Mouse (Mus musculus) midbrain, embryonic 16.5 days (tissue): ENCODE data around the gene BC049715. TPM values are rescaled to one million over a fixed set of nuclear protein-coding genes. Genes with fewer than 3 reads are reported as not detected.

Experiments used
- ATAC-seq: fragments of 200-750 bp; cut with Nextera tagmentation; 2 replicates; pipeline ENCODE4 v1.8.0; 2017; ENCODE audit warnings: moderate TSS enrichment
- H3K27ac ChIP-seq: fragments of 300-500 bp; sonication (generic); 2 replicates; pipeline ENCODE4 v1.5.1; 2014; ENCODE audit warnings: mild to moderate bottlenecking, low read length, mixed read lengths
- H3K27me3 ChIP-seq: fragments of 300-500 bp; sonication (generic); 2 replicates; pipeline ENCODE4 v1.6.1; 2014; ENCODE audit warnings: low read depth, low read length, mixed read lengths; ENCODE audit not compliant: control insufficient read depth, insufficient read depth
- H3K36me3 ChIP-seq: fragments of 300-500 bp; sonication (generic); 2 replicates; pipeline ENCODE4 v1.6.1; 2014; ENCODE audit warnings: mild to moderate bottlenecking, low read length, moderate library complexity, mixed read lengths; ENCODE audit not compliant: control insufficient read depth, insufficient read depth
- H3K4me1 ChIP-seq: fragments of 300-500 bp; sonication (generic); 2 replicates; pipeline ENCODE4 v1.6.1; 2014; ENCODE audit warnings: mild to moderate bottlenecking, low read length, mixed read lengths; ENCODE audit not compliant: control insufficient read depth, insufficient read depth
- H3K4me2 ChIP-seq: fragments of 300-500 bp; sonication (generic); 2 replicates; pipeline ENCODE4 v1.6.1; 2014; ENCODE audit warnings: mild to moderate bottlenecking, low read length, mixed read lengths
- H3K4me3 ChIP-seq: fragments of 300-500 bp; sonication (generic); 2 replicates; pipeline ENCODE4 v1.5.1; 2014; ENCODE audit warnings: low read depth, mild to moderate bottlenecking, low read length, moderate library complexity, mixed read lengths
- H3K9ac ChIP-seq: fragments of 300-500 bp; sonication (generic); 2 replicates; pipeline ENCODE4 v1.6.1; 2014; ENCODE audit warnings: low read depth, low read length, mixed read lengths
- H3K9me3 ChIP-seq: fragments of 300-500 bp; sonication (generic); replicated peaks from 2 replicates; pipeline ENCODE4 v1.6.1; 2014; ENCODE audit warnings: mild to moderate bottlenecking, low read length, mixed read lengths; ENCODE audit not compliant: control insufficient read depth, poor library complexity, severe bottlenecking
- WGBS: fragments of 180-500 bp; shearing (Covaris S2); extraction: QIAGEN DNeasy Blood & Tissue Kit; methylation state at CpG from one replicate; pipeline ENCODE4 v1.1.7; 2014; 5-methylcytosine and 5-hydroxymethylcytosine counted together
- polyA plus RNA-seq: library from polyadenylated mRNA; unstranded; fragments of >200 nt; fragmentation: Nextera tagmentation; extraction: Ambion mirVana; gene quantifications from 2 replicates; pipeline ENCODE4 v1.2.1, GENCODE M21; 2015

The BC049715 gene
- polyA plus RNA-seq, 1 experiment from 2014 or later: 1.1 TPM

DNA sequence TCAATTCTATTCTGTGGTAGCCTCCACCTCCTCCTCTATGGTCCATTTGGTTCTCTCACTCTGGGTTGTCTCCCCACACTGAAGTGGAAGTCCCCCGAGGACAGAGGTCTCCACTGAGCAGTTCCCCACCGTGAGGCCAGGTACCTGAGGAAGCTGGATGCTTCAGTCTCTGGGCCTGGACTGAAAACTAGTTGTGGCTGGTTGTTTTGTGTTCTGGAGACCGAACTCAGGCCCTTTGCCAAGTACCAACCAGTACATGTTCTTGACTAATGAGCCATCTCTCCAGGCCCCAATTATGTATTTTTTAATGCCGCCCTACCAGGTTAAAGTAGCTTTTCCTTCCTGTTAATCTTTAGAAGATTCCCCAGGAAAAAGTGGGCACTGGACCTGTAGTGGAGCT is 24.9 kb downstream of the BC049715 start:
- Histone ChIP-seq H3K4me3 (no peak overlapping the region), H3K27ac (peak overlapping the region; percentile 43), H3K4me1 (peaks cover 3% of the 10 kb centered on the region; the same call in 1 of the 2 replicates), H3K4me2 (no peak overlapping the region), H3K36me3 (no peaks in the 10 kb centered on the region), H3K9me3 (no peaks in the 10 kb centered on the region), H3K27me3 (no peaks in the 10 kb centered on the region), H3K9ac (no peak overlapping the region)
- 79% methylated on average over 4 of the region's 4 CpGs for WGBS
- ATAC-seq: no peak

- no peaks in the 10 kb centered on the region for H3K27me3 ChIP-seq
- no peaks in the 10 kb centered on the region for H3K36me3 ChIP-seq
- peak overlapping the region; percentile 43 for H3K27ac ChIP-seq
- no peak overlapping the region for H3K4me2 ChIP-seq
- no peaks in the 10 kb centered on the region for H3K9me3 ChIP-seq
- ATAC-seq: no peak
- no peak overlapping the region for H3K4me3 ChIP-seq
- WGBS: 51% methylated on average over 3 of the region's 3 CpGs
- no peak overlapping the region for H3K9ac ChIP-seq
- H3K4me1 ChIP-seq: peaks cover 3% of the 10 kb centered on the region; the same call in 1 of the 2 replicates
Observed at GRCm38 (mm10) chr6:136852762-136853161, 25.3 kb downstream of the BC049715 start.

DNA sequence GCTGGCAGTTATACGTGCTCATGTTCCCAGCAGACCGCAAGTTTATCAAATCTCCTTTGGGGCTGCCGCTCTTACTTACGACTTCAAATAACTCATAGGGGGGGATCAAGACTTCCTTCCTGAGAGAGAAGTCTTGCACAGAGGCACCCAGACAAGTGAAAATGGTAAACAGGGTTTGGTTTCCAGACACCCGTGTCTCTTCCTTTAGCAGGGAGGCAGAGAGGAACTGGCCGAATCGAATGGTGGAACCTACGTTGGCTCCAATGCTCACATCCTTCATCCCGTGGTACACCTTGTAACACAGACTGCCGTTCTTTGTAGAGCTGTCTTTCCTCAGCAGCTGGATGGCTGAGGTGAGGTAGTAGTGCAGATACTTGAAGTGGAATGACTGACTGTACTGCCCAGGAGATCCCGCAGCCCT is 26.9 kb downstream of the BC049715 start:
- Histone ChIP-seq H3K27ac (no peak overlapping the region), H3K36me3 (no peaks in the 10 kb centered on the region), H3K4me3 (no peak overlapping the region), H3K4me1 (peaks cover 3% of the 10 kb centered on the region; the same call in 1 of the 2 replicates), H3K4me2 (no peak overlapping the region), H3K27me3 (no peaks in the 10 kb centered on the region), H3K9me3 (no peaks in the 10 kb centered on the region), H3K9ac (no peak overlapping the region)
- no peak for ATAC-seq
- WGBS: 91% methylated on average over 11 of the region's 11 CpGs

GRCm38 (mm10) chr6:136855183-136855582 is 27.8 kb downstream of the BC049715 start:
- Histone ChIP-seq H3K36me3 (no peaks in the 10 kb centered on the region), H3K9ac (no peak overlapping the region), H3K4me3 (no peak overlapping the region), H3K4me2 (no peak overlapping the region), H3K9me3 (no peaks in the 10 kb centered on the region), H3K4me1 (peaks cover 3% of the 10 kb centered on the region; the same call in 1 of the 2 replicates), H3K27me3 (no peaks in the 10 kb centered on the region), H3K27ac (no peak overlapping the region)
- 69% methylated on average over 2 of the region's 2 CpGs for WGBS
- no peak for ATAC-seq

DNA sequence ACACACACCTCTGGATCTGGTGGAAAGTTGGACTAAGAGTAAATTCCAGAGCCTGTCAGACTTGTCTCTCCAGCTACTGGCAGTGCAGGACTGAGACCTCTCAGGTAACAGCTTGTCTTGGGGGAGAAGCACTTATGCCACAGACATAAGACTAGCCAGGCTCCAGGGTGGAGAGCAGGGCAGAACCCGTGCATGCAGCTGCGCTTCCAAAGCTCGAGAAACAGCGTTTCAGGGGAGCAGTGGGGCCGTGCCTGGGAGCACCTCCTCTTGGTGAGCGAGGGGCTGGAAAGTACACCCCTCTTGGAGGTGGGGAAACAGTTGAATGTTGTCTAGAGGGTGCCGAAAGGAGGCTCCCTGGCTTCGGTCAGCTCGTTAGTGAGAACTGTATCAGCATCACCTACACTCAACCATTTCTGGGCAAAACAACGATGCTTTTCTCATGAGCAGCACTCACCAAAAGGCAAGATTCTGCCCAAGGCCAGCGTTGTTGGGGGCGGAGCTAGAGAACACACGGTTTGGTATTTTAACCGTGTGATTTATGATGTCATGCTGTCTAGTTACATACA is 28.7 kb downstream of the BC049715 start:
- Histone ChIP-seq H3K4me3 (no peak overlapping the region), H3K27ac (no peak overlapping the region), H3K36me3 (no peaks in the 10 kb centered on the region), H3K9me3 (no peaks in the 10 kb centered on the region), H3K4me1 (peaks cover 3% of the 10 kb centered on the region; the same call in 1 of the 2 replicates), H3K4me2 (no peak overlapping the region), H3K9ac (no peak overlapping the region), H3K27me3 (no peaks in the 10 kb centered on the region)
- no peak for ATAC-seq
- 70% methylated on average over 14 of the region's 14 CpGs for WGBS

GRCm38 (mm10) chr6:136857186-136857872 is 29.9 kb downstream of the BC049715 start, which contains the start of gene Art4:
TSS of gene Art4 (minus strand) at chr6:136857733.
- Histone ChIP-seq H3K4me1 (peaks cover 3% of the 10 kb centered on the region; the same call in 1 of the 2 replicates), H3K27me3 (no peaks in the 10 kb centered on the region), H3K4me2 (no peak within 1 kb of the TSS), H3K27ac (no peak within 1 kb of the TSS), H3K9me3 (no peaks in the 10 kb centered on the region), H3K9ac (no peak within 1 kb of the TSS), H3K4me3 (no peak within 1 kb of the TSS), H3K36me3 (no peaks in the 10 kb centered on the region)
- ATAC-seq: no peak
- WGBS: 77% methylated on average over 18 of the region's 18 CpGs

DNA sequence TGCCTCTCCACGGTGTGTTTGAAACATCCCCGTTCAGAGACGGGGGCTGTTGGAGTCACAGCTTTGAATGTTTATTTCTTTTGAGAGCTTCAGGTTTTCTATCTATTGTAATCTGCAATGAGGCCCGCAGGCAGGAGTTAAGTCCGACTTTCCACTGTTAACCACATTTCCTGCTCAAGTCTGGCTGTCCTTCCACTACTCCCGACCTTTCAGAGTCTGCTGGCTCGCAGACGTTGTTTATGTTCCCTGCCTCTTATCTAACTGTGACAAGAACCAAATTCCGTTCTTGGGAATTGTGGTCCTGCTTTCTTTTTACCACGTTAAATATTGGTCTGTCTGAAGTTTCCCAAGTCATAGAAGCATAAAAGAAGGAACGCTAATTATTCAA is 30.4 kb downstream of the BC049715 start:
- H3K9me3 ChIP-seq: no peaks in the 10 kb centered on the region

DNA sequence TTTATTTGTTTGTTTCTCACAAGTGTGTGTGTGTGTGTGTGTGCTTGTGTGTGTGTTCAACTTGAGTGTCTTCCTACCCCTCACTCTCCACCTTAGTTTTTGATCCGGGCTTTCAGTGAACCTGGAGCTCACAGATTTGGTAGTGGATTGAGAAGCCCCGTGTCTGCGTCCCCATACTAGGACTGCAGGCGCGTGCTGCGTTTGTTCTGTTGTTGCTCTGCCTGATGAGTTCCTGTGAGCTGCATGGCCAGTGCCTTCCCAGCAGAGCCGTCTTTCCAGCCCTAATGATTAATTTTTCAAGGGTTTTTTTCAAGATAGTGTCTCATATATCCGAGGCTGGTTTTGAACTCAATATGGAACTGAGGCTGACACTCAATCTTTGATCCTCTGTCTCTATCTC is 31.0 kb downstream of the BC049715 start:
- WGBS: 79% methylated on average over 8 of the region's 8 CpGs
- no peaks in the 10 kb centered on the region for H3K27me3 ChIP-seq
- no peaks in the 10 kb centered on the region for H3K4me1 ChIP-seq
- no peak overlapping the region for H3K27ac ChIP-seq
- H3K4me2 ChIP-seq: no peak overlapping the region
- H3K9ac ChIP-seq: no peak overlapping the region
- H3K9me3 ChIP-seq: no peaks in the 10 kb centered on the region
- H3K36me3 ChIP-seq: no peaks in the 10 kb centered on the region
- no peak overlapping the region for H3K4me3 ChIP-seq
- ATAC-seq: no peak

More for the DNA sequence above, 30.4 kb downstream of the BC049715 start:
- Histone ChIP-seq H3K4me1 (no peaks in the 10 kb centered on the region), H3K27me3 (no peaks in the 10 kb centered on the region), H3K36me3 (no peaks in the 10 kb centered on the region), H3K27ac (no peak overlapping the region), H3K4me2 (no peak overlapping the region), H3K9ac (no peak overlapping the region), H3K4me3 (no peak overlapping the region)
- ATAC-seq: no peak
- 64% methylated on average over 11 of the region's 11 CpGs for WGBS

DNA sequence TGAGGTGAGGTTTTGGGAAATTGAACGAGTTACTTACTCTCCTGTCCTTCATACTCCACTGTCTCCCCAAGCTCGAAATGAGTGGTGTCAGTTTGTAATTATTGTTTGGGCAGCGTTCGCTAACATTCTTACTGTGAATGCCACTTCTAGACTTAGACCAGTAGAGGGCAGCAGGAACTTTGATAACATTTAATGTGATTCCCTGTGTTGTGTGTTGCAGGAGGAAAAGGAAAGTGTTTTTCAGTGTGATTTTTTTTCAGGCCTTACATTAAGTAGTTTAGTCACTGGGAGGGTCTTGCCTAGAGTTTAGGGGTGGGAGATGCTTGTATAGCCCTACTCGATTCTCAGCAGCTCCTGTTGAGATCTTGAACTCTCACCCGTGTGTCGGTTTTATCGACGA is 33.6 kb downstream of the BC049715 start:
- Histone ChIP-seq H3K36me3 (no peaks in the 10 kb centered on the region), H3K4me1 (no peaks in the 10 kb centered on the region), H3K27ac (no peak overlapping the region), H3K4me3 (no peak overlapping the region), H3K9ac (no peak overlapping the region), H3K4me2 (no peak overlapping the region), H3K9me3 (no peaks in the 10 kb centered on the region), H3K27me3 (no peaks in the 10 kb centered on the region)
- peak; percentile 45 for ATAC-seq
- 53% methylated on average over 9 of the region's 9 CpGs for WGBS
